In the genomic region with DNA sequence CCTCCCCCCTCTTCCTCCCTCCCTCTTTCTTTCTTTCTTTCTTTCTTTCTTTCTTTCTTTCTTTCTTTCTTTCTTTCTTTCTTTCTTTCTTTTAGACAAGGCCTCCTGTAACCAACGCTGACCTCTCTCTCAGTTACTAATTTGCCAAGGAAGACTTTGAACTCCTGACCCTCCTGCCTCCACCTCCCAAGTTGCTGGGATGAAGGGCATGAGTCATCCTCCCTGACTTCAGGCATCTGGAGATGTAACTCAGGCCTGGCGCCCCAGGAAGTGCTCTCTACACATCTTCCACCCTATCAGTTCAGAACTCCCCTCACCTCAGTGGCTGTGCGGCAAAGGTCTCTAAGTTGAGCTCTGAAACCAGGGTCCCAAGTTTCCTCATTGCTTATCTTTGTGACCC, we compare ENCODE assay signal across 28 mouse cellular contexts.
A peak's percentile ranks its signal among the peaks of the same experiment; 100 is the strongest.
DNase-seq lines count a peak whose midpoint lies in the region; ATAC-seq and TF ChIP-seq lines count a peak whose summit lies in the region.
"Had no signal": no experiment of that assay in that cellular context is flagged by ENCODE, and none has a peak within 500 bp of the region (broad histone marks: within the 10 kb centered on the region; RNA-seq: fewer than 3 reads in every experiment).

No protein-coding gene starts in this region.

- H3K9ac ChIP-seq in heart, embryonic 12.5 days, result no peak overlapping the region
- H3K9ac ChIP-seq in kidney, embryonic 15.5 days, result no peak overlapping the region
- H3K9ac ChIP-seq in kidney, embryonic 14.5 days (ENCODE audit: low read depth, low read length), result no peak overlapping the region
- H3K9ac ChIP-seq: embryonic facial prominence, embryonic 12.5 days; forebrain, embryonic 15.5 days; heart, embryonic 13.5 days; liver, embryonic 12.5 days; liver, postnatal 0 days had no signal

- H3K4me2 ChIP-seq in heart, embryonic 12.5 days, result no peak overlapping the region
- no peak overlapping the region for H3K4me2 ChIP-seq in kidney, embryonic 15.5 days
- no peak overlapping the region for H3K4me2 ChIP-seq in kidney, embryonic 14.5 days (replicated peaks; ENCODE audit: low read depth, low read length)
- H3K4me2 ChIP-seq: embryonic facial prominence, embryonic 12.5 days; forebrain, embryonic 15.5 days; heart, embryonic 13.5 days; liver, embryonic 12.5 days; midbrain, embryonic 11.5 days had no signal

- H3K9me3 ChIP-seq in heart, embryonic 12.5 days (replicated peaks), result no peaks in the 10 kb centered on the region
- H3K9me3 ChIP-seq in heart, embryonic 10.5 days, result no peaks in the 10 kb centered on the region
- H3K9me3 ChIP-seq in kidney, embryonic 15.5 days (replicated peaks), result no peaks in the 10 kb centered on the region
- H3K9me3 ChIP-seq in kidney, embryonic 14.5 days (ENCODE audit: control insufficient read depth, low read length), result no peaks in the 10 kb centered on the region
- H3K9me3 ChIP-seq: embryonic facial prominence, embryonic 12.5 days; forebrain, embryonic 15.5 days; heart, embryonic 13.5 days; liver, embryonic 12.5 days had no signal

- no peak for TF ChIP-seq CTCF in cortical plate, adult 2 months (IDR thresholded peaks at IDR 0.05; ENCODE audit: extremely low read depth, insufficient read depth, low read length)

- no peaks in the 10 kb centered on the region; the same call in 1 of the 2 replicates for H3K4me1 ChIP-seq in heart, embryonic 12.5 days (replicated peaks)
- peaks cover 17% of the 10 kb centered on the region for H3K4me1 ChIP-seq in heart, embryonic 10.5 days
- peaks cover 27% of the 10 kb centered on the region for H3K4me1 ChIP-seq in kidney, embryonic 15.5 days
- H3K4me1 ChIP-seq in kidney, embryonic 14.5 days (ENCODE audit: control insufficient read depth, insufficient read depth, low read length), result peaks cover 11% of the 10 kb centered on the region; the same call in 1 of the 2 replicates
- H3K4me1 ChIP-seq in cortical plate, adult 2 months (ENCODE audit: control insufficient read depth, insufficient read depth, low read length), result peaks cover 22% of the 10 kb centered on the region
- H3K4me1 ChIP-seq: heart, embryonic 13.5 days; liver, embryonic 12.5 days had no signal

- WGBS in heart, embryonic 12.5 days, result 43% methylated on average over 3 of the region's 3 CpGs
- 53% methylated on average over 3 of the region's 3 CpGs for WGBS in heart, embryonic 10.5 days
- WGBS in kidney, embryonic 15.5 days, result 67% methylated on average over 3 of the region's 3 CpGs
- WGBS in kidney, embryonic 14.5 days, result 68% methylated on average over 3 of the region's 3 CpGs

- peaks cover 13% of the 10 kb centered on the region; the same call in 1 of the 2 replicates for H3K27me3 ChIP-seq in heart, embryonic 12.5 days (replicated peaks)
- H3K27me3 ChIP-seq in heart, embryonic 10.5 days (ENCODE audit: insufficient read depth, poor library complexity, severe bottlenecking), result 0 out of 2 replicates have a peak, but pooled peaks cover 13% of the 10 kb centered on the region
- peaks cover 30% of the 10 kb centered on the region for H3K27me3 ChIP-seq in kidney, embryonic 15.5 days
- no peaks in the 10 kb centered on the region for H3K27me3 ChIP-seq in kidney, embryonic 14.5 days (ENCODE audit: control insufficient read depth, insufficient read depth, low read length)
- H3K27me3 ChIP-seq: forebrain, embryonic 15.5 days had no signal

- peak; percentile 26; the same call in 1 of the 2 replicates for ATAC-seq in heart, embryonic 12.5 days (ENCODE audit: insufficient number of reproducible peaks, low FRiP score)
- ATAC-seq in kidney, embryonic 15.5 days (replicated peaks; ENCODE audit: low FRiP score), result no peak
- no peak for ATAC-seq in kidney, embryonic 14.5 days (ENCODE audit: low FRiP score, low TSS enrichment)
- ATAC-seq: forebrain, embryonic 15.5 days; intestine, embryonic 16.5 days; liver, embryonic 12.5 days; liver, postnatal 0 days had no signal

- H3K36me3 ChIP-seq in heart, embryonic 12.5 days, result no peaks in the 10 kb centered on the region
- no peaks in the 10 kb centered on the region for H3K36me3 ChIP-seq in heart, embryonic 10.5 days
- no peaks in the 10 kb centered on the region for H3K36me3 ChIP-seq in kidney, embryonic 15.5 days
- no peaks in the 10 kb centered on the region for H3K36me3 ChIP-seq in kidney, embryonic 14.5 days (ENCODE audit: control insufficient read depth, insufficient read depth, low read length)
- H3K36me3 ChIP-seq: embryonic facial prominence, embryonic 12.5 days; forebrain, embryonic 15.5 days; G1E; heart, embryonic 13.5 days; liver, embryonic 12.5 days had no signal

- H3K4me3 ChIP-seq in heart, embryonic 12.5 days, result no peak overlapping the region
- no peak overlapping the region for H3K4me3 ChIP-seq in heart, embryonic 10.5 days
- no peak overlapping the region for H3K4me3 ChIP-seq in kidney, embryonic 15.5 days (replicated peaks)
- H3K4me3 ChIP-seq in kidney, embryonic 14.5 days (ENCODE audit: low read length), result no peak overlapping the region
- no peak overlapping the region for H3K4me3 ChIP-seq in cortical plate, adult 2 months (ENCODE audit: insufficient read depth, low read length)
- H3K4me3 ChIP-seq: embryonic facial prominence, embryonic 12.5 days; forebrain, embryonic 15.5 days; heart, embryonic 13.5 days; liver, embryonic 12.5 days had no signal

- H3K27ac ChIP-seq in heart, embryonic 12.5 days (ENCODE audit: poor library complexity, severe bottlenecking), result no peak overlapping the region
- no peak overlapping the region for H3K27ac ChIP-seq in heart, embryonic 10.5 days
- H3K27ac ChIP-seq in kidney, embryonic 15.5 days, result no peak overlapping the region
- no peak overlapping the region for H3K27ac ChIP-seq in kidney, embryonic 14.5 days (ENCODE audit: low read depth, low read length)
- 0 out of 2 replicates have a peak overlapping the region, but pooled peaks have one; percentile 33 for H3K27ac ChIP-seq in cortical plate, adult 2 months (ENCODE audit: insufficient read depth, low read length)
- H3K27ac ChIP-seq: embryonic facial prominence, embryonic 12.5 days; heart, embryonic 13.5 days; liver, embryonic 12.5 days had no signal

- TF ChIP-seq POLR2A in cortical plate, adult 2 months (IDR thresholded peaks at IDR 0.05; ENCODE audit: extremely low read depth, insufficient read depth, low read length), result no peak

- no peak for DNase-seq in heart, embryonic 10.5 days (ENCODE audit: low spot score)
- peak; percentile 38 for DNase-seq in kidney, adult 11 months
- peak; percentile 34 to 45 for DNase-seq in kidney, postnatal 36 days
- no peak for DNase-seq in cerebellum, adult 18-20 months
- DNase-seq: adrenal gland, adult 8-10 months; cerebellum, adult 8-10 months; cerebellum, postnatal 36 days; embryo, embryonic 11 days; gastrocnemius, postnatal 25 days; heart, adult 11 months; heart, postnatal 10 days; left cerebral cortex, postnatal 4 days; liver, postnatal 0 days; lung, postnatal 36 days; right cerebral cortex, adult 18-20 months; spleen, adult 18-20 months; thymus, postnatal 14 days had no signal

Comparison
In these comparisons a context has a peak if more than half of its experiments do, and no peak if none do; other contexts are left out.
1. DNase-seq: peak in kidney, adult 11 months (single experiment) and kidney, postnatal 36 days (2 of 2); none in heart, embryonic 10.5 days (single experiment) and cerebellum, adult 18-20 months (0 of 2).